Mouse (Mus musculus): ENCODE measurements around the gene Lamp3.
"Not testable (repeated sequence)": the region's sequence is repeated elsewhere in the genome, so short reads cannot be mapped to it uniquely, and the experiment has no call there.

Lamp3 gene

GRCm38 (mm10) chr16:19706216-19706615, at the start of gene Lamp3:
Gene Lamp3, minus strand, starts transcription at chr16:19706375.
- no peak for DNase-seq (ENCODE audit: low spot score in 2 of 2)

GRCm38 (mm10) chr16:19732896-19733295, 26.7 kb upstream of the Lamp3 start:
- no peak for DNase-seq (ENCODE audit: low spot score in 2 of 2)

- not testable (repeated sequence) for DNase-seq (ENCODE audit: low spot score in 2 of 2)
Measured at GRCm38 (mm10) chr16:19724139-19724538, 18.0 kb upstream of the Lamp3 start.

- DNase-seq (ENCODE audit: low spot score in 2 of 2), result no peak
Measured at GRCm38 (mm10) chr16:19720959-19721358, 14.8 kb upstream of the Lamp3 start.

- DNase-seq (ENCODE audit: low spot score in 2 of 2), result no peak
Measured at GRCm38 (mm10) chr16:19707381-19707780, 1.2 kb upstream of the Lamp3 start.

- no peak for DNase-seq (ENCODE audit: low spot score in 2 of 2)
Measured at GRCm38 (mm10) chr16:19699207-19699606, 7.0 kb downstream of the Lamp3 start.

GRCm38 (mm10) chr16:19670768-19671357, 35.3 kb downstream of the Lamp3 start:
- DNase-seq (ENCODE audit: low spot score in 2 of 2), result no peak

- DNase-seq (ENCODE audit: low spot score in 2 of 2), result no peak
Measured at GRCm38 (mm10) chr16:19666312-19666711, 39.9 kb downstream of the Lamp3 start.

GRCm38 (mm10) chr16:19629816-19630215, 76.4 kb downstream of the Lamp3 start, which contains the start of gene Olfr171:
Gene Olfr171, minus strand, starts transcription at chr16:19629916.
- no peak for DNase-seq (ENCODE audit: low spot score in 2 of 2)

GRCm38 (mm10) chr16:19611782-19612181, 94.4 kb downstream of the Lamp3 start, which contains the start of gene Olfr170:
Gene Olfr170, minus strand, starts transcription at chr16:19611882.
- DNase-seq (ENCODE audit: low spot score in 2 of 2), result not testable (repeated sequence)

Measured in frontal cortex, postnatal 10 days (tissue).